Mouse (Mus musculus): ENCODE measurements around the gene Ninj2.

Ninj2 gene

GRCm38 (mm10) chr6:120174602-120175115, 81.5 kb downstream of the Ninj2 start:
- no peak for DNase-seq (ENCODE audit: low read depth, low spot score)

- DNase-seq (ENCODE audit: low read depth, low spot score) = no peak
Measured at GRCm38 (mm10) chr6:120175650-120176049, 82.5 kb downstream of the Ninj2 start.

GRCm38 (mm10) chr6:120179044-120179755, 86.0 kb downstream of the Ninj2 start:
- DNase-seq (ENCODE audit: low read depth, low spot score) = no peak

DNA sequence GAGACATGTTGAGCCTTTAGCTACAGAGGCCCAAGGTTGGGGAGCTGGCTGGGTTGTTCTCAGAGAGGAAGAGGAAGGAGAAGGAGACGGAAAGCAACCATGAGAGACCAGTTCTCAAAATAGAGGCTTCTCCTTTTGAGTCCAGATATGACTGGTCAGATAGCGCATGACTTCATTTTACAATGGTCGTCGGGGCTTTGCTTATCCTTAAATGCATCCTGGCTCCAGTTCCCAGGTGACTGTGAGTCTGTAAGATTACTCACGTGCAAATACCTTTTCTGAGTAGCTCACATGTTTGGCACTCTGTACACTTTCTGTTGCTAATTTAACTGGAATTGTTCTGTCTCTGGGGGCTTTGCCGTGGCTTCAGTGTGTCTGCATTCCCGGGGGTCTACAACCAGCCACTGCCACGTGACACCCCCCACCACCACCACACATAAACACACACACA, 86.6 kb downstream of the Ninj2 start:
- peak; percentile 94 for DNase-seq (ENCODE audit: low read depth, low spot score)

- peak; percentile 58 for DNase-seq (ENCODE audit: low read depth, low spot score)
Measured at GRCm38 (mm10) chr6:120180492-120180891, 87.3 kb downstream of the Ninj2 start.

- no peak for DNase-seq (ENCODE audit: low read depth, low spot score)
Measured at GRCm38 (mm10) chr6:120182160-120182559, 89.0 kb downstream of the Ninj2 start.

DNA sequence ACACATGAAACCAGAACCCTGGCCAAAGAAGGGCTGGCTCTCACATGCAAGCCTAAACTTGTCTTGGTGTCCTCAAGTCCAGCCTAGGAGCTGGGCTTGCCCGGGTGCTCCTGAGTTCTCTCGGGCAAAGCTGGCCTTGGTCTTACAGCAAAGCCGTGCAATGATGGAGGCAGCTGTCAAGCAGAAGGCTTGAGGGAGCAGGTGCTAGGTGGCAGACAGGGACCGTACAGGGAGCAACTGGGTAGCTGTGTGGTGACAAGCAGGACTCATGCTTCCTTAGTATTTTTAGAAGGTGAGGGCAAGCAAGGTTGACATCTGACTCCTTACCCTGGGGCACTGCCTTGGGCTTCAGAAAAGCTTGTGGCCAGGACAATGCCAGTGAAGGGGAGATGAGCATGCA, 90.6 kb downstream of the Ninj2 start:
- no peak for DNase-seq (ENCODE audit: low read depth, low spot score)

DNA sequence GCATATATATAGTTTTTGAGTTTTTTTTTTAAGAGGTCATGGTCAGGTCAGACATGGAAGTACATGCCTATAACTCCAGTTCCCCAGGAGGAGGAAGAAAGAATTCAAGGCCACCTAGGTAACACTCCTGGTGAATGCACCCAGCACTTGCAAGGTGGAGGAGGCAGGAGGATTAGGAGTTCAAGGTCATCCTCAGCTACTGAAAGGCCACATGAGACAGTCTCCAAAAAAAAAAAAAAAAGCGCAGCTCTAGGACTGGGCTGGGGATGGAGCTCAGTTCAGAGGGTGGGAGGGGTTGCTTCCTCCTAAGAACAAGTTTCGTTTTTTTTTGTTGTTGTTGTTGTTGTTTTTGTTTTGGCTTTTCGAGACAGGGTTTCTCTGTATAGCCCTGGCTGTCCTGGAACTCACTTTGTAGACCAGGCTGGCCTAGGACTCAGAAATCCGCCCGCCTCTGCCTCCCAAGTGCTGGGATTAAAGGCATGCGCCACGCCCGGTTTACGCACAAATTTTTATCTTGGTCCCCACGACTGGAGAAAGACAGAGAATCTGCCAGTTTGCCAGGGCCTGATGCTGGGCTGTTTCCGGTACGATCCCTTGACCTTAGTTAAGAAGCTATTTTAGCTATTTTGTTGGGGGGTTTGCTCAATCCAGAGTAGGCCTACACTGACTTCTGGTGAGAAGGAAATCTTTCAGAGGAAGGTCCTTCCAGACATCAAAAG, 92.0 kb downstream of the Ninj2 start:
- DNase-seq (ENCODE audit: low read depth, low spot score) = no peak

- peak; percentile 56 for DNase-seq (ENCODE audit: low read depth, low spot score)
Measured at GRCm38 (mm10) chr6:120185756-120186155, 92.6 kb downstream of the Ninj2 start.

DNA sequence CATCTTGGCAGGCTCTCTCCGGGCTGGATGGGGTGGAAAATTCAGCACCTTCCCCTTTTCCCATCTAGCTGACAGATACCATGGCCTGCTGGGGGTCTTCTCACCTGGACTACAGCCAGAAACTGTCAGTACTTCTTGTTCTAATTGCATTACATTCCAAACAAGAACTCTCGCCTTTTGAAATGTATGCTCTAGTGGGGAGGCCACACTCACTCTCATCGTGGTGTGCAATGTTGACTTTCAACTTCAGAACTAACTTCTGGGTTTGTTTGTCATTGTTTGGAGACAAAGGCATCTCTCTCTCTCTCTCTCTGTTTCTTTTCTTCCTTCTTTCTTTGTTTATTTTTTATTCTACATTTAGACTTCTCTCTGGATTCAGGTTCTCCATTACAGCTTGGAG, 93.4 kb downstream of the Ninj2 start:
- no peak for DNase-seq (ENCODE audit: low read depth, low spot score)

DNA sequence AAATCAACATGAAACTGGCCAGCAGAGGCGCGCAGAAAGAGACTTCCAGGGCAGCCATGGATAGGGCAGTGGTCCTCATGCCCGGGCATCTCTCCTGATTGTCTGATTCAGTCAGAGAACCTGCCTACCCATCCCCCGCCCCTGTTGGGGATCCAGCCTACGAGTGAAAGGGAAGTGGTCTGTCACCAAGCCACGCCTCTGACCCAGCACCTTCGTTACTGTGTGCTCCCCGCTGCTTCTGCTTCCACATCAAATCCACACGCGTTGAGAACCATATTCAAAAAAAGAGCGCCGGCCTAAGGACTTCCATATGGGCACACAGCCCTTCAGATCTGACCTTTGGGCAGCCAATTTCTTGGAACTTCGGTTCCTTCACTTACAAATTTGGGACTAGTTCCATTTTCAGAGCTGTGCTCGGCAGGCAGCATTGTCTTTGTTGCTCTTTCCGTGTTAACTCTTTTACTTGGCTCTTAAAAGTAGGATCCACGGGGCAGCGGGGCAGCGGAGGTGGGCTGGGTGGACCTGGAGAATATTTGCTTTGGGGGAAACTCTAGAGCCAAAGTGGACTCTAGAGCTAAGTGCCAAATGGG, 94.5 kb downstream of the Ninj2 start:
- DNase-seq (ENCODE audit: low read depth, low spot score) = peak; percentile 92

- DNase-seq (ENCODE audit: low read depth, low spot score) = peak; percentile 64
Measured at GRCm38 (mm10) chr6:120188376-120189235, 95.5 kb downstream of the Ninj2 start.

- no peak for DNase-seq (ENCODE audit: low read depth, low spot score)
Measured at GRCm38 (mm10) chr6:120189287-120189686, 96.1 kb downstream of the Ninj2 start.

DNA sequence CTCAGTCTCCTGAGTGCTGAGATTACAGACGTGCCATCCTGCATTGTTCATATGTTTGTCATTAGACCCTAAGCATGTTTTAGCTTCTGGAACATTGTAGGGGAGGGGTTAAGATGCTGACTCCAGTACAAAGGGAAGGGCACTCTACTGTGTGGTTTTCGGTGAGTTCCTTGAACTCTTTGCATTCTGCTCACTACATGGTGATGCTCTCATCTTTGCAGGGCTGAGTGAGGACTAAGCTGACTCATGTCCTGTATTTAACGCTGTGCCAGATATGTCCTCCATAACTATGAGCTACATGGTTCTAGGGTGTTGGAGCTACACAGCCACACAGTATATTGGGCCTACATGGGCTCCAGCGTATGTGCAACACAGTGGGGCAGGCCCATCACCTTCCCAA, 97.2 kb downstream of the Ninj2 start:
- no peak for DNase-seq (ENCODE audit: low read depth, low spot score)

- DNase-seq (ENCODE audit: low read depth, low spot score) = no peak
Measured at GRCm38 (mm10) chr6:120190912-120191311, 97.8 kb downstream of the Ninj2 start.

DNA sequence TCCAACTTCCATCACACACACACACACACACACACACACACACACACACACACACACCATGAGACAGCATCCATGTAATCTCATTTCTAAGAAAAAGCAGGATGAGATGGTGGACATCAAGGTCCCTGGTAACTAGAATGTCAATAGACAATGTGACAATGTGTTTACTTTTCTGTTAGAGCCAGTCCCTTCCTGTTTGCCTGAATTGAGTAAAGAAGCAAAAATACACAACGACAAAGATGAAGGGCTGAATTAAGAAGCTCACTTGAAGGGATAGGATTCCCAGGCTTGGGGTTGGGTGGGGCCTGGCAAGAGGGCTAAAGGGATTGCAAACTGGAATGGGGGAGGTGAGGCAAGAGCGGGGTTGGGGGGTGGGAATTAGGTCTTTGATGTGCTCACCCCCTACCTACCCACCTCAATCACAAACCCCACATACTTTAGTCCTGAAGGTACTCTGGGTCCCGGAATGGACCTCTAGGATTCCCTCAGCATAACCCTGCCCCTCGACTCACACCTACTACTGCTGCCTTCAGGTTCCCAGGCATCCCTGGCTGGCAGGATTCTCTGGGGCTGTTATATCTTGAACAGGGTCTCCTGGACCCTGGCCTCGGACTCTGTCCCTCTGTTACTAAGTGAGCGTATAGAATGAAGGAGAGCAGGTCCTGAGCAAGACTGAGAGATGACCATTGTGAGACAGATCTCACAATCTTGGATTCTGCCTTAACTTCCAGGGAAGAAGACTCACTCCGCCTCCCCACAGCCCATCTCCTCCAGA, 98.4 kb downstream of the Ninj2 start:
- DNase-seq (ENCODE audit: low read depth, low spot score) = no peak

DNA sequence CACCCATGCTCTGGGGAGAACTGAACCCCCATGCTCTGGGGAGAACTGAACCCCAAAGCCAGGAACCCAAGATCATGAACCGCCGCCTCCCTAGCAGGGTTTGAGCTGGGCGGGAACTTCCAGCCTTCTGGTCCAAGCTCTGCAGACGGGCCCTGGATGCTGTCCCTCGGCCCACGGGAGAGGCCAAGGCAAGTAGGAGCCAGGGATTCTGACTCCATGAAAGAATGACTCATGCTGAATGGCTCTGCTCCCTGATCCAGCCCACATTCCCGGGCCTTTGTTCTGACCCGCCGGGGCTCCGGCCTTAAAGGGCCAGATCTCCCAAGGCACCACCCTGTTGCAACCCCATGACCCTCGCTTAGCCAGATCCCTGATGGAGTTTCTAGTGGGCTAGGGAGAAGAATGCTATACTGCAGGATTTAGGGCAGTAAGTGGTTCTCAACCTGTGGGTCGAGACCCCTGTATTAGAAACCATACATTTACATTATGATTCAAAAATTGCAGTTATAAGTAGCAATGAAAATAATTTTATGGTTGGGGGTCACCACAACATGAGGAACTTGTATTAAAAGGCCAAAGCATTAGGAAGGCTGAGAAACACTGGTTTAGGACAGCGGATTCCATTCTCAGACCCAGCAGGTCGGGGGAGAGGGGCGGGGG, 99.2 kb downstream of the Ninj2 start:
- no peak for DNase-seq (ENCODE audit: low read depth, low spot score)

DNA sequence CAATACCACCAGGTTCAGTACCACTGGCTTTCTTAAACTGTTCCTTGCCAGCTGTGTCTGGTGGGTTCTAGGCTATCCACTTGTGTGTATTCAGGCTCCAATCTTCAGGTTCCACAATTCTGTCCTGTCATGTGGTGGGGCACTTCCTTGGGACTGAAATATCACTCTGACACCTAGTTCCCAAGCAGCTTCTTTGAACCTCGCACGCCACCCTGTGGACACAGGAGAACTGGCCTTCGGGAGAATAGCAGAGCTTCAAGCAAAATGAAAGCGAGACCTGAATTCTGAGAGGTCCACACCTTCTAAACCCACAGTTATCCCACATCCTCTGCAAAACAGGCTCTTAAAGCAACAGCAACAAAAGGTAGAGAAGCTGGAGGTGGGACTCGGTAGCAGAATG, 100.0 kb downstream of the Ninj2 start:
- DNase-seq (ENCODE audit: low read depth, low spot score) = peak; percentile 94

DNA sequence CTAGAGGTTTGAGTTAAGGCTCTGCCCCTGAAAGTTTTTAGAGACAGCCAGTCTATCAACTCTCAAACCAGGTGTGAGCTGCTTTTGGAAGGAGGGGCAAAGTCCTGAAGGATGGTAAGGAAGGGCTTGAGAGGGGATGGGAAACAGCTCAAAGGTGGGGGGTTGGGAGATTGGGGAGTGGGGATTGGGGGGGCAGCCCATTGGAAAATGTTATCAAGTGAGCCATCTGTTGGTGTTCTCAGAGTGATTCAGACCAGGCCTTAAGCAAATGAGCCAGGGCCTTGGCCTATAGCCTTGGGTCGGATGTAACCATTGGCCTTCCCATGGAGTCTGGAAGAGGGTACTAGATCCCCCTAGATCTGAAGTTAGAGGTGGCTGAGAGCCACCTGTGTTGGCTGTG, 100.6 kb downstream of the Ninj2 start:
- no peak for DNase-seq (ENCODE audit: low read depth, low spot score)

DNA sequence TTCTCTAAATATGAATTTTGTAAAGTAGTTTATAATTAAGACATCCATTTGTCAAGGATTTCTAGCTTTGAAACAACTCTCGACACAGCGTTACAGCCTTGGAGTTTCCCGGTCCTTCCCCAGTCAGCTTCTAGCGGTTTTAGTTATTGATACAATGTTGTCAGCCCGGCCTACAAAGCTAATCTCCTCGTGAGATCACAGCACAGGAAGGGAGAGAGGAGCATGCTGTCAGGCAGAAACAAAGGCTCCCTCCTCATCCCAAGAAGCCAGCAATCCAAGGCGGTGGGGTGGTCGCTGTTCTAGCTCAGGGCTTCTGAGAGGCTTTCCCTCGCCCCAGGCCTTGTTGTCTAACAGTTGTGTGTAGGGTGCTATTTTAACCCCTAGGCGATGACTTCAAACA, 101.2 kb downstream of the Ninj2 start:
- DNase-seq (ENCODE audit: low read depth, low spot score) = no peak
